Mouse (Mus musculus): ENCODE measurements at regions not wholly inside any gene's neighbourhood (a gene's known extent, or its start where the extent isn't known, plus 50 kb on each side); places are given as distances from the start of the nearest gene placed in this dataset.
A peak's percentile ranks its signal among the peaks of the same experiment; 100 is the strongest.
"Not testable (repeated sequence)": the region's sequence is repeated elsewhere in the genome, so short reads cannot be mapped to it uniquely, and the experiment has no call there.

GRCm38 (mm10) chr12:63805458-63805857 lies 669.0 kb downstream of the Fscb start:
- intact Hi-C loops (cut with DNase I): no loop called here

DNA sequence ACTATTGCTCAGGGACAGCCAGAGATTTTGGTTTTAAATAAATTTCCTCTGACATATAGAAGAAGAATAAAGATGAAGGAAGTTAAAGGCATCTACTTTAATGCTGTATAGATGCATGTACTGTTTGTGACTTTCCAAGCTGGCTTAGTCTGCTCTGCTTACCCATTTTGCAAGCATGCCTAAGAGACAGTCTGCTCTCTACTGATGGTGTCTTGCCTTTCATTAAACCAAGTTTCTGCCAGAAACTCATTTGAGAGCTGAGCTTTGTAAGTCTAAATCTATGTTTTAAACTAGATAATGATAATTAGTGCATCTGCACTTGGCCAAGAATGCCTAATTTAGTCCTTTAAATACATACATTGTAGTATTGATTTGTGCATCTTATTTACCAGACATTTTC lies 670.5 kb downstream of the Fscb start:
- no peak for DNase-seq (ENCODE audit: low spot score in 2 of 2)
- intact Hi-C loops (cut with DNase I): no loop called here

More at GRCm38 (mm10) chr12:63805458-63805857, 669.0 kb downstream of the Fscb start:
- no peak for DNase-seq (ENCODE audit: low spot score in 2 of 2)

GRCm38 (mm10) chr12:63791667-63792066 lies 682.8 kb downstream of the Fscb start:
- intact Hi-C loops (cut with DNase I): no loop called here

GRCm38 (mm10) chr12:63777874-63778273 lies 696.6 kb downstream of the Fscb start:
- intact Hi-C loops (cut with DNase I): no loop called here

More at GRCm38 (mm10) chr12:63791667-63792066, 682.8 kb downstream of the Fscb start:
- peak; percentile 6 to 11 for DNase-seq (ENCODE audit: low spot score in 2 of 2)

GRCm38 (mm10) chr12:63761073-63761472 lies 713.4 kb downstream of the Fscb start:
- intact Hi-C loops (cut with DNase I); DNase-seq (ENCODE audit: low spot score in 2 of 2): not testable (repeated sequence)

More at GRCm38 (mm10) chr12:63777874-63778273, 696.6 kb downstream of the Fscb start:
- no peak for DNase-seq (ENCODE audit: low spot score in 2 of 2)

Measured in left cerebral cortex, postnatal 14 days (tissue).